Mouse (Mus musculus): ENCODE measurements around the gene Zfp94. TPM values are rescaled to one million over a fixed set of nuclear protein-coding genes. Genes with fewer than 3 reads are reported as not detected.

Zfp94 gene
- 1.8 and 2.2 TPM in 2 replicates for polyA plus RNA-seq (2015; fragmentation: Nextera tagmentation; extraction: Ambion mirVana)

DNA sequence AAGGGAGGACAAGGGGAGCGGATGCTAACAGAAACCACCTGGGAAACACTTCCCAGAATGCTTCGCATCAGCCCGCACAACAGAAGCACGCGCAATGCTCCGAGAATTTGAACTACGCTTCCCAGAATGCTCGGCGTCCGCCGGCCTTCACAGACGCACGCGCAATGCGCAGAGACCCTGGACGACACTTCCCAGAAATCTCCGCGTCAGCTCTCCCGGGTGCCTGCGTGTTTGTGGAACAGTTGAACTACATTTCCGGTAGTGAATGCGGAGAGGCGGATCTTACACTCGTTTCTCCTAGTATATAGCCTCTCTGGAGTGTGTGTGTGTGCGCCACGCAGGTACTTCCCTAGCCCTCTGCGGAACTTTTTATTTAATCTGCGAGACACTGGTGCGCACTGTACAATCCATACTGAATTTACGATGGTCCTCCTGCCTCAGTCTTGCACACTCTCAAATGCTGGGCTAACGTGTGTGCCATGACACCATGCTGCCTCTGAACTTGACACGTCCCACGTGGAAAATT is at the start of gene Zfp94:
Zfp94 (minus strand) TSS at position 100 of the 526 bp plus-strand sequence.
- peak within 1 kb of the TSS; percentile 52 for H3K27ac ChIP-seq (ENCODE audit: low read depth)
- DNase-seq (peak; percentile 91), ATAC-seq (peak; percentile 98)
- H3K27me3 ChIP-seq (ENCODE audit: insufficient read depth, low read length): no peaks in the 10 kb centered on the region
- under 1% methylated on average over 33 of the region's 33 CpGs for WGBS (ENCODE audit: insufficient replicate concordance)
- peak within 1 kb of the TSS; percentile 81 for H3K4me2 ChIP-seq (ENCODE audit: low read depth, low read length)
- peak within 1 kb of the TSS; percentile 36 for H3K9ac ChIP-seq (replicated peaks)
- H3K4me1 ChIP-seq (ENCODE audit: insufficient read depth): peaks cover 13% of the 10 kb centered on the region
- peak within 1 kb of the TSS; percentile 55 for H3K4me3 ChIP-seq (ENCODE audit: low read depth, low read length)
- no peaks in the 10 kb centered on the region for H3K36me3 ChIP-seq (replicated peaks; ENCODE audit: insufficient read depth, low read length)
- no peaks in the 10 kb centered on the region for H3K9me3 ChIP-seq (ENCODE audit: low read length)
- TF ChIP-seq EP300 (IDR thresholded peaks at IDR 0.05; ENCODE audit: low read depth): no peak
- TF ChIP-seq CTCF (IDR thresholded peaks at IDR 0.05; ENCODE audit: low read depth): no peak

DNA sequence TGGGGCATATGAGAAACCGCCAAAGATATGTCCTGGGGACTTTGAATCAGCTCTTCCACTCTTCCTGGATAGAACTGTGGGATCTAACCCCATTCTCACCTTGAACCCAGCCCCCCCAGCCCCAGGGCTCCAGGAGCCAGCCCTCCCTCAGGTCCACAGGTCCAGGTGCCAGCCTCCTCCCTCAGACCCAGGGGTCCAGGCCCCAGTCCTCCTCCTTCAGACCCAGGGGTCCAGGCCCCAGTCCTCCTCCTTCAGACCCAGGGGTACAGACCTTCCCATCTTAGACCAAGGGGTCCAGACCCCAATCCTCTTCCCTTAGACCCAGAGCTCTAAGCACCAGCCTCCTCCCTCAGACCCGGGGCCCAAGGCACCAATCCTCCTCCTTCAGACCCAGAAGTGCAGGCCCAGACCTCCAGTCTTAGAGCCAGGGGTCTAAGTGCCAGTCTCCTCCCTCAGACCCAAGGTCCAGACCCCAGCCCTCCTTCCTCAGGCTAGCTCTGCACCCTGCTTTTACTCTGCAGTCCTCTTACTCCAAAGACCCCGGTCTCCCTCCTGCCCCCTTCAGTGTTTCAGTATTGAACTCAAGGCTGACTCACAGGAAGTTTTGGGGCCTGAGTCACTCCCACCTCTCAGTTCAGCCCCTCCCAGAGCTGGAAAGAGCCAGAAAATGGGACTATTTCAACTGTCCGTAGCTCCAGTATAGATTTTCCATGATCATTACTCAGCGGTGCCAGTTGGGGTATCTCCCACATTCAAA is 49.0 kb upstream of the Zfp94 start:
- Histone ChIP-seq H3K27ac (ENCODE audit: low read depth) (0 out of 2 replicates have a peak overlapping the region, but pooled peaks have one; percentile 24), H3K4me2 (ENCODE audit: low read depth, low read length) (no peak overlapping the region), H3K36me3 (replicated peaks; ENCODE audit: insufficient read depth, low read length) (no peaks in the 10 kb centered on the region), H3K9me3 (ENCODE audit: low read length) (no peaks in the 10 kb centered on the region), H3K9ac (replicated peaks) (peak overlapping the region; percentile 11; the same call in 1 of the 2 replicates), H3K4me3 (ENCODE audit: low read depth, low read length) (no peak overlapping the region), H3K27me3 (ENCODE audit: insufficient read depth, low read length) (no peaks in the 10 kb centered on the region), H3K4me1 (ENCODE audit: insufficient read depth) (peaks cover 25% of the 10 kb centered on the region)
- TF ChIP-seq CTCF (IDR thresholded peaks at IDR 0.05; ENCODE audit: low read depth) (no peak), EP300 (IDR thresholded peaks at IDR 0.05; ENCODE audit: low read depth) (no peak)
- WGBS (ENCODE audit: insufficient replicate concordance): 65% methylated on average over 5 of the region's 5 CpGs
- DNase-seq (no peak), ATAC-seq (no peak)

GRCm38 (mm10) chr7:24364827-24365226 is 48.4 kb upstream of the Zfp94 start:
- peaks cover 19% of the 10 kb centered on the region for H3K4me1 ChIP-seq (ENCODE audit: insufficient read depth)
- 16% methylated on average over 10 of the region's 10 CpGs for WGBS (ENCODE audit: insufficient replicate concordance)
- no peak overlapping the region; the same call in 1 of the 2 replicates for H3K9ac ChIP-seq (replicated peaks)
- H3K4me2 ChIP-seq (ENCODE audit: low read depth, low read length): peak overlapping the region; percentile 48; the same call in 1 of the 2 replicates
- H3K27me3 ChIP-seq (ENCODE audit: insufficient read depth, low read length): no peaks in the 10 kb centered on the region
- TF ChIP-seq EP300 (IDR thresholded peaks at IDR 0.05; ENCODE audit: low read depth) (no peak), CTCF (IDR thresholded peaks at IDR 0.05; ENCODE audit: low read depth) (peak; percentile 96)
- peak; percentile 65 for ATAC-seq
- DNase-seq: peak; percentile 91
- H3K9me3 ChIP-seq (ENCODE audit: low read length): no peaks in the 10 kb centered on the region
- 0 out of 2 replicates have a peak overlapping the region, but pooled peaks have one; percentile 24 for H3K27ac ChIP-seq (ENCODE audit: low read depth)
- H3K4me3 ChIP-seq (ENCODE audit: low read depth, low read length): no peak overlapping the region
- H3K36me3 ChIP-seq (replicated peaks; ENCODE audit: insufficient read depth, low read length): no peaks in the 10 kb centered on the region

DNA sequence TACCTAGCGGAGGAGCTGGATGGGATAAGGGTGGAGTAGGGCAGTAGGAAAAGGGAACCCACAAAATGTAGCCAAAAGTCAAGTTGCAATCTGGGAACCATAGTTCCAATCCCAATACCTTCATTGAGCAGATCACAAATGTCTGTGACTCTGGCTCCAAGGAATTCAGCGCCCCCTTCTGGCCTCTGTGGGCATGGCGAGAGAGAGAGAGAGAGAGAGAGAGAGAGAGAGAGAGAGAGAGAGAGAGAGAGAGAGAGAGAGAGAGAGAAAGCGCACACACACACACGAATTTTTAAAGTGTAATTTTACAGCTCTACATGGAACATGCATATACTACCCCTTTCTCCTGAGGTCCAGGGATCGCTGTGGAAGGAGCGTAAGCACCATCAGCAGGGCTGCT is 46.8 kb upstream of the Zfp94 start:
- H3K36me3 ChIP-seq (replicated peaks; ENCODE audit: insufficient read depth, low read length): no peaks in the 10 kb centered on the region
- H3K27me3 ChIP-seq (ENCODE audit: insufficient read depth, low read length): no peaks in the 10 kb centered on the region
- WGBS (ENCODE audit: insufficient replicate concordance): 22% methylated on average over 6 of the region's 7 CpGs
- no peak overlapping the region for H3K4me3 ChIP-seq (ENCODE audit: low read depth, low read length)
- H3K27ac ChIP-seq (ENCODE audit: low read depth): no peak overlapping the region
- no peak overlapping the region for H3K9ac ChIP-seq (replicated peaks)
- ATAC-seq: no peak
- no peaks in the 10 kb centered on the region for H3K9me3 ChIP-seq (ENCODE audit: low read length)
- no peak overlapping the region for H3K4me2 ChIP-seq (ENCODE audit: low read depth, low read length)
- peaks cover 14% of the 10 kb centered on the region for H3K4me1 ChIP-seq (ENCODE audit: insufficient read depth)
- peak; percentile 67 for DNase-seq
- TF ChIP-seq CTCF (IDR thresholded peaks at IDR 0.05; ENCODE audit: low read depth) (peak; percentile 66), EP300 (IDR thresholded peaks at IDR 0.05; ENCODE audit: low read depth) (no peak)

- H3K4me3 ChIP-seq (ENCODE audit: low read depth, low read length): no peak overlapping the region
- no peaks in the 10 kb centered on the region for H3K9me3 ChIP-seq (ENCODE audit: low read length)
- peak; percentile 45 for DNase-seq
- ATAC-seq: no peak
- 64% methylated on average over 4 of the region's 4 CpGs for WGBS (ENCODE audit: insufficient replicate concordance)
- H3K4me2 ChIP-seq (ENCODE audit: low read depth, low read length): no peak overlapping the region
- no peak overlapping the region for H3K9ac ChIP-seq (replicated peaks)
- TF ChIP-seq EP300 (IDR thresholded peaks at IDR 0.05; ENCODE audit: low read depth): no peak
- peak; percentile 56 for TF ChIP-seq CTCF (IDR thresholded peaks at IDR 0.05; ENCODE audit: low read depth)
- H3K36me3 ChIP-seq (replicated peaks; ENCODE audit: insufficient read depth, low read length): no peaks in the 10 kb centered on the region
- no peaks in the 10 kb centered on the region for H3K27me3 ChIP-seq (ENCODE audit: insufficient read depth, low read length)
- H3K4me1 ChIP-seq (ENCODE audit: insufficient read depth): peaks cover 4% of the 10 kb centered on the region
- H3K27ac ChIP-seq (ENCODE audit: low read depth): no peak overlapping the region
Observed at GRCm38 (mm10) chr7:24361001-24361400, 44.5 kb upstream of the Zfp94 start.

GRCm38 (mm10) chr7:24359269-24359668 is 42.8 kb upstream of the Zfp94 start:
- DNase-seq: peak; percentile 60
- no peak overlapping the region for H3K9ac ChIP-seq (replicated peaks)
- ATAC-seq: no peak

More at GRCm38 (mm10) chr7:24359269-24359668, 42.8 kb upstream of the Zfp94 start:
- Histone ChIP-seq H3K4me3 (ENCODE audit: low read depth, low read length) (no peak overlapping the region), H3K27me3 (ENCODE audit: insufficient read depth, low read length) (no peaks in the 10 kb centered on the region), H3K36me3 (replicated peaks; ENCODE audit: insufficient read depth, low read length) (no peaks in the 10 kb centered on the region), H3K9me3 (ENCODE audit: low read length) (no peaks in the 10 kb centered on the region), H3K27ac (ENCODE audit: low read depth) (no peak overlapping the region), H3K4me2 (ENCODE audit: low read depth, low read length) (no peak overlapping the region), H3K4me1 (ENCODE audit: insufficient read depth) (no peaks in the 10 kb centered on the region)
- TF ChIP-seq CTCF (IDR thresholded peaks at IDR 0.05; ENCODE audit: low read depth): no peak
- no peak for TF ChIP-seq EP300 (IDR thresholded peaks at IDR 0.05; ENCODE audit: low read depth)
- WGBS (ENCODE audit: insufficient replicate concordance): 22% methylated on average over 9 of the region's 9 CpGs

All from liver, postnatal 0 days (tissue).